Mouse (Mus musculus) gastrocnemius, adult 8-10 months (tissue): ENCODE results near the gene Defb25. TPM values are rescaled to one million over a fixed set of nuclear protein-coding genes. Genes with fewer than 3 reads are reported as not detected.

Experiments used
- DNase-seq, 2 experiments: peaks; one replicate each; pipeline ENCODE4 v3.0.0; 2022; ENCODE audit warnings: low spot score in 2 of 2
- total RNA-seq, 4 experiments: library from RNA; stranded (reverse); gene quantifications; 2 replicates each; pipeline ENCODE4 v1.2.4; 2022

The Defb25 gene
- total RNA-seq, 4 experiments from 2014 or later, result not detected

GRCm38 (mm10) chr2:152573484-152573883 lies 49.4 kb downstream of the Defb25 start:
- no peak for DNase-seq

Other genes with a start within 250 kb of the Defb25 start
- under 1 TPM in 1 of 4 experiments, not detected in 3; 0.22 TPM for gene Nrsn2, start 246.4 kb downstream of the Defb25 start, total RNA-seq
- gene Sox12, start 225.0 kb downstream of the Defb25 start, total RNA-seq, result under 1 TPM; 0.34 to 0.58 (median 0.49) TPM
- under 1 TPM; 0.46 to 0.88 (median 0.84) TPM for gene Zcchc3, start 208.0 kb downstream of the Defb25 start, total RNA-seq
- not detected for gene 6820408C15Rik, start 207.5 kb downstream of the Defb25 start, total RNA-seq
- not detected for gene Defb23, start 158.4 kb downstream of the Defb25 start, total RNA-seq
- gene Defb20, start 146.0 kb downstream of the Defb25 start, total RNA-seq, result not detected
- not detected for gene Defb22, start 132.9 kb downstream of the Defb25 start, total RNA-seq
- gene Defb26, start 111.4 kb downstream of the Defb25 start, total RNA-seq, result not detected
- not detected for gene Defb28, start 104.8 kb downstream of the Defb25 start, total RNA-seq
- not detected for gene Defb29, start 83.0 kb downstream of the Defb25 start, total RNA-seq
- not detected for gene Gm17416, start 53.7 kb downstream of the Defb25 start, total RNA-seq
- not detected for gene Defb21, start 50.3 kb downstream of the Defb25 start, total RNA-seq
- not detected for gene Defb19, start 42.7 kb downstream of the Defb25 start, total RNA-seq
- under 1 TPM in 1 of 4 experiments, not detected in 3; 0.94 TPM for gene Defb45, start 23.7 kb downstream of the Defb25 start, total RNA-seq
- gene Defb36, start 18.7 kb downstream of the Defb25 start, total RNA-seq, result not detected
- 1 to 10 TPM; 1.5 to 2.5 (median 1.7) TPM for gene Rem1, start 3.9 kb upstream of the Defb25 start, total RNA-seq
- 10 to 100 TPM; 25.7 to 34.6 (median 28.7) TPM for gene H13, start 46.4 kb upstream of the Defb25 start, total RNA-seq
- 10 to 100 TPM; 10.2 to 12.8 (median 11.9) TPM for gene Mcts2, start 64.0 kb upstream of the Defb25 start, total RNA-seq
- 10 to 100 TPM in 1 of 4 experiments, 1 to 10 TPM in 3; 6.7 to 16.6 (median 8.4) TPM for gene Id1, start 113.2 kb upstream of the Defb25 start, total RNA-seq
- 1 to 10 TPM; 1.4 to 3.1 (median 2.0) TPM for gene Cox4i2, start 131.1 kb upstream of the Defb25 start, total RNA-seq
- 10 to 100 TPM in 3 of 4 experiments, 1 to 10 TPM in 1; 9.1 to 17.5 (median 15.4) TPM for gene Bcl2l1, start 208.7 kb upstream of the Defb25 start, total RNA-seq
- gene Tpx2, start 224.9 kb upstream of the Defb25 start, total RNA-seq, result 1 to 10 TPM; 1.1 to 4.8 (median 3.1) TPM